ENCODE assay signal across 8 mouse cellular contexts in genomic region chr12:55499031-55499430, GRCm38 (mm10). TPM values are rescaled to one million over a fixed set of nuclear protein-coding genes. Genes with fewer than 3 reads are reported as not detected.
DNase-seq lines count a peak whose midpoint lies in the region; ATAC-seq and TF ChIP-seq lines count a peak whose summit lies in the region.

No protein-coding gene starts in this region.

- TF ChIP-seq CTCF in bone marrow, adult 2 months (IDR thresholded peaks at IDR 0.05; ENCODE audit: control insufficient read depth, insufficient read depth, low read length), result peak; percentile 99

- peak overlapping the region; percentile 37 for H3K4me2 ChIP-seq in embryonic facial prominence, embryonic 13.5 days
- H3K4me2 ChIP-seq in heart, embryonic 12.5 days, result peak overlapping the region; percentile 48
- no peak overlapping the region; the same call in 1 of the 2 replicates for H3K4me2 ChIP-seq in kidney, embryonic 16.5 days (replicated peaks; ENCODE audit: low read depth, low read length)
- H3K4me2 ChIP-seq in liver, embryonic 11.5 days, result no peak overlapping the region
- H3K4me2 ChIP-seq in stomach, embryonic 14.5 days (replicated peaks; ENCODE audit: low read depth, low read length), result peak overlapping the region; percentile 20; the same call in 1 of the 2 replicates

- no peak overlapping the region for H3K9ac ChIP-seq in embryonic facial prominence, embryonic 13.5 days
- no peak overlapping the region for H3K9ac ChIP-seq in heart, embryonic 12.5 days
- peak overlapping the region; percentile 27; the same call in 1 of the 2 replicates for H3K9ac ChIP-seq in kidney, embryonic 16.5 days (replicated peaks; ENCODE audit: low read length)
- no peak overlapping the region for H3K9ac ChIP-seq in liver, embryonic 11.5 days (ENCODE audit: low read depth, low read length)
- H3K9ac ChIP-seq in stomach, embryonic 14.5 days (replicated peaks; ENCODE audit: low read depth, low read length), result no peak overlapping the region

- no peaks in the 10 kb centered on the region for H3K27me3 ChIP-seq in embryonic facial prominence, embryonic 13.5 days
- H3K27me3 ChIP-seq in heart, embryonic 12.5 days (replicated peaks), result peaks cover 8% of the 10 kb centered on the region; the same call in 1 of the 2 replicates
- H3K27me3 ChIP-seq in kidney, embryonic 16.5 days (ENCODE audit: insufficient read depth, low read length), result no peaks in the 10 kb centered on the region
- no peaks in the 10 kb centered on the region for H3K27me3 ChIP-seq in liver, embryonic 11.5 days (replicated peaks; ENCODE audit: control insufficient read depth, insufficient read depth, low read length)
- H3K27me3 ChIP-seq in stomach, embryonic 14.5 days (ENCODE audit: control insufficient read depth, insufficient read depth, low read length), result no peaks in the 10 kb centered on the region

- H3K27ac ChIP-seq in bone marrow, adult 2 months (ENCODE audit: control insufficient read depth, insufficient read depth, low read depth, low read length, poor library complexity), result no peak overlapping the region
- H3K27ac ChIP-seq in embryonic facial prominence, embryonic 13.5 days, result no peak overlapping the region
- H3K27ac ChIP-seq in heart, embryonic 12.5 days (ENCODE audit: poor library complexity, severe bottlenecking), result no peak overlapping the region
- no peak overlapping the region for H3K27ac ChIP-seq in kidney, embryonic 16.5 days (ENCODE audit: low read length)
- no peak overlapping the region for H3K27ac ChIP-seq in liver, embryonic 11.5 days (ENCODE audit: low read depth, low read length)
- no peak overlapping the region for H3K27ac ChIP-seq in stomach, embryonic 14.5 days (ENCODE audit: low read length)

- no peaks in the 10 kb centered on the region for H3K9me3 ChIP-seq in embryonic facial prominence, embryonic 13.5 days
- no peaks in the 10 kb centered on the region for H3K9me3 ChIP-seq in heart, embryonic 12.5 days (replicated peaks)
- no peaks in the 10 kb centered on the region for H3K9me3 ChIP-seq in kidney, embryonic 16.5 days (ENCODE audit: low read length)
- H3K9me3 ChIP-seq in liver, embryonic 11.5 days (ENCODE audit: control insufficient read depth, low read length), result no peaks in the 10 kb centered on the region
- no peaks in the 10 kb centered on the region for H3K9me3 ChIP-seq in stomach, embryonic 14.5 days (ENCODE audit: control insufficient read depth, low read depth, low read length)

- TF ChIP-seq POLR2A in bone marrow, adult 2 months (IDR thresholded peaks at IDR 0.05; ENCODE audit: borderline replicate concordance, control insufficient read depth, low read depth, low read length), result no peak

- no peak for ATAC-seq in embryonic facial prominence, embryonic 13.5 days (ENCODE audit: insufficient number of reproducible peaks, insufficient read depth, low FRiP score, low TSS enrichment, low read depth)
- ATAC-seq in heart, embryonic 12.5 days (ENCODE audit: insufficient number of reproducible peaks, low FRiP score), result peak; percentile 67; the same call in 1 of the 2 replicates
- ATAC-seq in kidney, embryonic 16.5 days (ENCODE audit: low FRiP score, low TSS enrichment), result peak; percentile 78
- peak; percentile 50; the same call in 1 of the 2 replicates for ATAC-seq in liver, embryonic 11.5 days (replicated peaks; ENCODE audit: low FRiP score)
- ATAC-seq in stomach, embryonic 14.5 days (ENCODE audit: insufficient number of reproducible peaks, insufficient read depth, low FRiP score, low read depth), result peak; percentile 62

- peaks cover 7% of the 10 kb centered on the region; the same call in 1 of the 2 replicates for H3K4me1 ChIP-seq in bone marrow, adult 2 months (ENCODE audit: control insufficient read depth, insufficient read depth, low read length)
- no peaks in the 10 kb centered on the region for H3K4me1 ChIP-seq in embryonic facial prominence, embryonic 13.5 days
- peaks cover 10% of the 10 kb centered on the region for H3K4me1 ChIP-seq in heart, embryonic 12.5 days (replicated peaks)
- H3K4me1 ChIP-seq in kidney, embryonic 16.5 days (ENCODE audit: insufficient read depth, low read length), result no peaks in the 10 kb centered on the region
- no peaks in the 10 kb centered on the region for H3K4me1 ChIP-seq in liver, embryonic 11.5 days (replicated peaks; ENCODE audit: control insufficient read depth, insufficient read depth, low read length)
- H3K4me1 ChIP-seq in stomach, embryonic 14.5 days (ENCODE audit: control insufficient read depth, insufficient read depth, low read length), result 0 out of 2 replicates have a peak, but pooled peaks cover 4% of the 10 kb centered on the region

- under 1% methylated on average over 10 of the region's 10 CpGs for WGBS in bone marrow, adult 2 months
- WGBS in embryonic facial prominence, embryonic 13.5 days, result 1% methylated on average over 10 of the region's 10 CpGs
- WGBS in heart, embryonic 12.5 days, result under 1% methylated on average over 10 of the region's 10 CpGs
- under 1% methylated on average over 10 of the region's 10 CpGs for WGBS in kidney, embryonic 16.5 days
- WGBS in liver, embryonic 11.5 days, result under 1% methylated on average over 10 of the region's 10 CpGs
- WGBS in stomach, embryonic 14.5 days, result under 1% methylated on average over 10 of the region's 10 CpGs

- no peaks in the 10 kb centered on the region for H3K36me3 ChIP-seq in embryonic facial prominence, embryonic 13.5 days
- H3K36me3 ChIP-seq in heart, embryonic 12.5 days, result no peaks in the 10 kb centered on the region
- H3K36me3 ChIP-seq in kidney, embryonic 16.5 days (ENCODE audit: insufficient read depth, low read length), result no peaks in the 10 kb centered on the region
- no peaks in the 10 kb centered on the region for H3K36me3 ChIP-seq in liver, embryonic 11.5 days (ENCODE audit: control insufficient read depth, insufficient read depth, low read length)
- H3K36me3 ChIP-seq in stomach, embryonic 14.5 days (ENCODE audit: control insufficient read depth, insufficient read depth, low read length), result no peaks in the 10 kb centered on the region

- H3K4me3 ChIP-seq in bone marrow, adult 2 months (replicated peaks; ENCODE audit: control insufficient read depth, low read depth, low read length), result no peak overlapping the region
- H3K4me3 ChIP-seq in embryonic facial prominence, embryonic 13.5 days, result no peak overlapping the region
- no peak overlapping the region for H3K4me3 ChIP-seq in heart, embryonic 12.5 days
- no peak overlapping the region for H3K4me3 ChIP-seq in kidney, embryonic 16.5 days (ENCODE audit: low read length)
- H3K4me3 ChIP-seq in liver, embryonic 11.5 days (ENCODE audit: low read depth, low read length), result no peak overlapping the region
- no peak overlapping the region for H3K4me3 ChIP-seq in stomach, embryonic 14.5 days (ENCODE audit: low read depth, low read length)

- peak; percentile 92 for DNase-seq in CD4-positive, CD25-positive, alpha-beta regulatory T cell, adult 2 months (ENCODE audit: low read depth, low spot score)
- peak; percentile 73 for DNase-seq in liver, embryonic 11.5 days (ENCODE audit: low spot score)
- peak; percentile 96 for DNase-seq in naive thymus-derived CD4-positive, alpha-beta T cell, adult 2 months (ENCODE audit: low read depth)

RNA-seq across cellular contexts. Expression of gene Nfkbia, which starts 6.6 kb away (rescaled TPM):
- polyA plus RNA-seq in bone marrow, adult 2 months (2011; ENCODE audit: insufficient read depth, insufficient read length, low replicate concordance, missing spikeins), result 51.8 and 91.0 TPM in 2 replicates
- 117 and 126 TPM in 2 replicates for polyA plus RNA-seq in embryonic facial prominence, embryonic 13.5 days (2015; fragmentation: Nextera tagmentation; extraction: Ambion mirVana)
- polyA plus RNA-seq in heart, embryonic 12.5 days (2016; fragmentation: Nextera tagmentation; extraction: Ambion mirVana), result 38.8 and 45.0 TPM in 2 replicates
- 84.8 and 94.7 TPM in 2 replicates for polyA plus RNA-seq in kidney, embryonic 16.5 days (2015; fragmentation: Nextera tagmentation; extraction: Ambion mirVana)
- polyA plus RNA-seq in liver, embryonic 11.5 days (2014; fragmentation: Nextera tagmentation; extraction: Ambion mirVana), result 25.8 TPM in 2 replicates
- polyA plus RNA-seq in stomach, embryonic 14.5 days (2014; fragmentation: Nextera tagmentation; extraction: Ambion mirVana), result 91.8 and 95.4 TPM in 2 replicates

Comparison
In these comparisons a context has a peak if more than half of its experiments do, and no peak if none do; other contexts are left out.
1. H3K4me2 ChIP-seq: peak in embryonic facial prominence, embryonic 13.5 days (single experiment), heart, embryonic 12.5 days (single experiment) and stomach, embryonic 14.5 days (single experiment); none in kidney, embryonic 16.5 days (single experiment) and liver, embryonic 11.5 days (single experiment).
2. Peak in every context shown above with its lines, with median percentiles within 50 percentile points of each other: DNase-seq.